Mouse (Mus musculus): Measurements from ENCODE around the gene Gm20817. TPM values are rescaled to one million over a fixed set of nuclear protein-coding genes. Genes with fewer than 3 reads are reported as not detected.
"Not testable (repeated sequence)": the region's sequence is repeated elsewhere in the genome, so short reads cannot be mapped to it uniquely, and the experiment has no call there.

The Gm20817 gene
- total RNA-seq (2014; fragmentation: Nextera tagmentation) (not detected in 2 replicates), total RNA-seq (2017) (not detected in 2 replicates)

DNA sequence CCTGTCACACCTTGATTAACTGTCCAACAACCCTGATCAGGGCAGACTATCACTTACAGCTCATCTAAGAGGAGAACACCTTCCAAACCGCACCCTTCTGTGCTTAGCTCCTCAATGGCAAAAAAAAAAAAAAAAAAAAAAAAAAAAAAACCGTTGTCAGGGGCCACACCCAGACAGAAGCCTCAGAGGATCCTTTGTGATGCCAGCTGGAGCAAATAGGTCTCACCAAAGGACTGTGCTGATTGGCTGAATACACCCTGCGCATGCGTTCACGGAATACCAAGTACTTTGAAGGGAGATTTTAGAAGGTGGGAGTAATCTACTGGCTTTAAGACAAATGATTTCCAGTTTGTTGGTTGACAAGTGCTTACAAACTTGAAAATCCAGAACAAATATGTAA, at the start of gene Gm20817:
Gene Gm20817 (minus strand): TSS at position 101 of the 400 bp plus-strand sequence.
- not testable (repeated sequence) for ATAC-seq (replicated peaks; ENCODE audit: poor library complexity, severe bottlenecking)

All from granulocyte monocyte progenitor cell, adult 5-6 weeks (primary cell).